Mouse (Mus musculus): ENCODE measurements around the gene Mlxip. TPM values are rescaled to one million over a fixed set of nuclear protein-coding genes. Genes with fewer than 3 reads are reported as not detected.
A peak's percentile ranks its signal among the peaks of the same experiment; 100 is the strongest.

Mlxip gene
- total RNA-seq, 1 experiment from 2014 or later, result 24.8 TPM

GRCm38 (mm10) chr5:123381968-123382367 is 12.6 kb upstream of the Mlxip start:
- peak; percentile 76 for DNase-seq

DNA sequence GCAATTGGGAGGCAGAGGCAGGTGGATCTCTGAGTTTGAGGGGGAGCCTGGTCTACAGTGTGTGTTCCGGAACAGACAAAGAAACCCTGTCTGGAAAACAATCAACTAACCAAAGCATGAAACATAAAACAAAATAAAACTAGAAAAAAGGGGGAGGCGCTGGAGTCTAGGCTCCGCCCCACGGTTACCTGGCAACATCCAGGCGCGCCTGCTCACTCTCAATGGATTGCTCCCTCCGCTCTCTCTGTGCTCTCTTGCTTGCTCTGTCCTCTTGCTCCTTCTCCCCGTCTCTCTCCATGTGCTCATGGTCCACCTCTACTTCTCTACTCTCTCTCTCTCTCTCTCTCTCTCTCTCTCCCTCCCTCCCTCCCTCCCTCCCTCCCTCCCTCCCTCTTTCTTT is 11.9 kb upstream of the Mlxip start:
- no peak for DNase-seq

- no peak for DNase-seq
Measured at GRCm38 (mm10) chr5:123388452-123388851, 6.1 kb upstream of the Mlxip start.

DNA sequence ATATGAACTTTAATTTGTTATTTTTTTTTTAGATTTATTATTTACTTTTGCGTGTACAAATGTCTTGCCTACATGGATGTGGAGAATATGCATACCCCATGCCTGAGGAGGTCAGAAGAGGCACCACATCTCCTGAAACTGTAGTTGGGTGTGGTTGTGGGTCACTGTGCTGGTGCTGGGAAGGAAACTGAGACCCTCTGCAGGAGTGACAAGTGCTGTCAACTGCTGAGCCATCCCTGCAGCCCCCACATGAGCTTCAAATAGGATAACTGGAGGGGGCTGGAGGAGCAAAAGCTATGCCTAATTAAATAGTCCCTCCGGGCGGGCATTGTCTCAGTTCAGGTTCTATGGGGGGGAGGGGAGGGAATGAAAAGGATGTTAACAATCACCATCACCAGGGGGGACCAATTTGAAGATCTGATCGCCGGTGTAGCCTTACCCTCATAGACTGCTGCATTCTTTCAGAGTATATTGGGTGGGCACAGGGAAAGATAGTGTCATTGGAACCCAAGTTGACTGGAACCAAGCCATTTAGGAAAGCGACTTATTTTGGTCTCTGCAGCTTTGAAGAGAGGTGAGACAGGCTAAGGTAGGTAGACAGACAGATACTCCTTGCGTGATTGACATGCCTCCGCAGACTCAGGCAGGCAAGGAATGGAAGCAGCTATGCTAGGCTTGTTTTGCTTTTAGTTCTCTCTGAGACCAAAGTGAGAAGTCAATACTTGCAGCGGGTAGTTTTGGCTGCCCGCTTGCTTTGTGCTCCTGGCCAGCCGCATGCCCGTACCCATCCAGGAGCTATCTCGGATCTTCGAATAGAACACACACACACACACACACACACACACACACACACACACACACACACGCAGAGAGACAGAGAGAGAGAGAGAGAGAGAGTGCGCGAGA is 3.8 kb upstream of the Mlxip start:
- no peak for DNase-seq

DNA sequence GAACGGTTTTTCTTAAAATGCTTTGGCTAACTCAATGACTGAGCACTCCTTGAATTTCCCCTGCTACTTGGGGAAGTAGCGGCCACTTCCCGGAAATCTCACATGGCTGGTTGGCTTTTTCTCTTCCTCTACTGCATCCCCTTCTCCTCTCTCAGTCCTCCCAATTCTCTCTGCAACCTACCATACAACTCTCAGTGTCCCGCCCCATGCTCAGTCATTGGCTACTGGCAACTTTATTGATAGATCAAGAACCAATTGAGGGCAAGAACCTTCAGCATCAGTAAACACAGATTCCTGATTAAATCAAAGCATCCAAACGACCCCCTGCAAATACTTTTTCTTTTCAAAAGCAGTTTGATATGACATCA is 3.2 kb upstream of the Mlxip start:
- peak; percentile 66 for DNase-seq

GRCm38 (mm10) chr5:123393786-123394302 is 754 bp upstream of the Mlxip start:
- DNase-seq, result no peak

DNA sequence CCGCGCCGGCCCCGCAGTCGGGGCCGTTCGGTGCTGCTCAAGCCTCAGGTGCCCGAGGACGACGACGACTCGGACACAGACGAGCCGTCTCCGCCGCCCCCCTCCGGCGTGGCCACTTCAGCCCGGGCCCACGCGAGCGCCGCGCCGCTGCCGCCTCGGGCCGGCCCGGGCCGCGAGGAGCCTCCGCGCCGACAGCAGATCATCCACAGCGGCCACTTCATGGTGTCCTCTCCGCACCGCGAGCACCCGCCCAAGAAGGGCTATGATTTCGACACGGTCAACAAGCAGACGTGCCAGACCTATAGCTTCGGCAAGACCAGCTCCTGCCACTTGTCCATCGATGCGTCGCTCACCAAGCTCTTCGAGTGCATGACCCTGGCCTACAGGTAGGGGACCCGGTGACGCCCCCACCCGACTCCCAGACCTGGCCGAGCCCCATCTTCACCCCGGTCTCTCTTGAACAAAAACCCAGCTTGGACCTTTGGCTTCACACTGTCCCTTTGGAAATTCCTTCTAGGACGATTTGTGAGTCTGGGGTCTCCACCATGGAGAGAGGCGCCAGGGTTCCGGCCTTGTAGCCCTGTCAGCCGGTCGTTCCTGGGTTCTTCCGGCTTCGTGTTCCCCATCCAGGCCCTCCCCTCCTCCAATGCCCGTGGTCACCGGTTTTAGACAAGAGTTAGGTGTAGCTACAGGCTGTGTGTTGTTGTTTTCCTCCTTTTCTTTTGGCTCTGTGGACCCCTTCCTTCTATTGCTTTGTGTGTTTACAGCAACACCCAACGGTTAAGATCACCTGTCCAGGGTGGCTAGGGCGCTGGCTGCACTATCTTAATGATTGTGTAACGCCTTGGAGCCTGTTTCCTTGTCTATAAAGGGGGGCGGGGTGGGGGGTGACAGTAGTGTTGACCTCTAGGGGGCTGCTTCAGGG is 621 bp downstream of the Mlxip start:
- peak; percentile 46 for DNase-seq

DNA sequence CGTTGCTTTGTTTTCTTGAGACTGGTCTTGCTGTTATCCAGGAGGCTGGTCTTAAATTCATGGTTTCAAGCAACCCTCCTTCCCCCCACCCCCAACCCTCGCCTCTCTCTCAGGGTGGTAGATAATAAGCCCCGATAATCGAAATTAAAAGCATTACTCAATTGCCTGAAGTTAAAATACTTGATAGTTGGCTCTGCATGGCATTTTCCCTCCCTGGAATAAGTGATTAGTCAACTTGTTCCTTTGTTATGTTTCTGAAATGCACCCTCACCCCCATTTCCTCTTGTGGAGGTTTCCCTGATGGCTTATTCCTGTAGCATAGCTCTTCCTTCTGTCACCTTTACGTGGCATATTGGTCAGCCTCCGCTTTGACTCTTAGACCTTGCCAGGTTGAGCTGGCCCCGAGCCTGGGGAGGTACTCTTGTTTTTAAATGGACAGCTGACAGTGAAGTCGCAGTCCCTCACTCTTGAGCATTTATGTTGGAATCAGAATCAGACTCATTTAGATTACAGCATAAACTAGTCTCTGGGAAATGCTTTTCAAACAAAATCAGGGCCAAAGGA is 2.4 kb downstream of the Mlxip start:
- no peak for DNase-seq

DNA sequence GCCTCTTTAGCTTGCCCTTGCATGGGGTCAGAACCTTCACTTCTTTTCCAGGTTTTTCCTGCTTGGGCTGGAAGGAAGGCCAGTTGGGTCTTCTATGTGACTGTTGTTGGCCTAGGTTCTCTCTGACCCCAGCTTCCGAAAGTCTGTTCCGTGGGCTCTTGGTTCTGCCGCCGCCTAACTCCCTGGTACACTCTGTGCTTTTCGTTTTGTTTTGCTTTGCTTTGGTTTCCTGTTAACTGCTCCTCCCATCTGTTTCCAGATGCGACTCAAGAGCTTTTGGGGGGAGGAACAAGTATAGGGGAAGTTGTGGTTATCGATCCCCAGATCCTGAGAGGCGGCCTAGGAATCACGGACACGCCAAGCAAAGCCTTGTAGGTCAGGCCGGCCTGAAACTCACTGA is 3.2 kb downstream of the Mlxip start:
- DNase-seq, result peak; percentile 29

DNA sequence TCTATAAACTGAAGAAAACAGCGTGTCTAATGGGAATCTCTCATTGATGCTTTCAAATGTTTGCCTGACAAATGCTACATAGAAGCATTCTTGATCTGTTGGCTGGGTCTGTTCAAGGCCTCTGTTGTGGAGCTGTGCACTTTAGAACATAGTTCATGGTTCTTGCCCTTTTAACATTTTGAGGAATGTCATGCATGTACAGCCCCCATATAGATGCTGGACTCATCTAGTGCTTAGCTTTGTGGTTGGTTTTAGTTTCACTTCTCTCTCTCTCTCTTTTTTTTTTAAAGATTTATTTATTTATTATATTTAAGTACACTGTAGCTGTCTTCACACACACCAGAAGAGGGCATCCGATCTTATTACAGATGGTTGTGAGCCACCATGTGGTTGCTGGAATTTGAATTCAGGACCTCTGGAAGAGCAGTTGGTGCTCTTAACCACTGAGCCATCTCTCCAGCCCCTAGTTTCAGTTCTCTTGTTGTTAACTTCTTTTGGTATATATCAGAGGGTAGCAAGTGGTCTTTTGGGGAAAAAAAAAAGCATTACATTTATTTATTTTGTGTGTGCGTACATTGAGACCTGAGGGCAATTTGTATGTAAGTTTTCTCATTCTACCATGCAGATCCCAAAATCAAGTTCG is 4.4 kb downstream of the Mlxip start:
- no peak for DNase-seq

- no peak for DNase-seq
Measured at GRCm38 (mm10) chr5:123404480-123404879, 9.9 kb downstream of the Mlxip start.

DNA sequence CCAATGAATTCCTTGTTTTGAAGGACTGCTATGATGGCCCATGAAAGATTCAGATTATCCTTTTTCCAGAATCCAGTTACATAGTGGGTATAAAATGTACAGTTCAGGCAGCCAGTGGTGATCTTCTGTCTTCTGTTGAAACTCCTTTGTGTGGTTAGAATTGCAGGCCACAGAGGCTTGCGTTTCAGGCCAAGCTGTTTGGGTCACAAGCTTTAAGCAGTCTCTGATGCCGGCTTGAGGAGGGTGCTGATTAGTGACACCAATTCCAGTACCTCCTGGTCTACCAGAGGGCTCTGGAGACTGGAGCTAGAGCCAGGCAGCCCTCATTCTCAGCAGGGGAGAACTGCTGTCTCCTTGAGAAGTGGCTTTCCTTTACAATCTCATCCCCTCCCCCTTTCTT is 12.4 kb downstream of the Mlxip start:
- DNase-seq, result no peak

DNA sequence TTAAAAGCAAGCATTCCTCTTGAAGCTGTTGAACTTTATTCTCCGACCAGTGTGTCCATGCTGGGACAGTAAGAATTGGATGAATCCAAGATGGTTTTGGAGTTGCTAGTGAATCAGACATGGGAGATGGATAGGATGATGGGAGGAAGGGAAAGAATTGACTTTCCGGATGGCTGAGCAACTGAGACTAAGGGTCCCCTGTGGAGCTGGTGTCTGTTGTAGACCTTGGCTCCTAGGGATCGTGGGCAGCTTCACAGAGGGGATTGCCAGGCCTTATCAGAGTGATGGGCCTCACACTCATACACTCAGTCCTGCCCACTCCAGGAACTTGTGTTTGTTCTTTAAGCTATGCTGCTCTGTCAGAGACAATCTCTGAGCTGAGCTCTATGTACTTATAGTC is 13.6 kb downstream of the Mlxip start:
- no peak for DNase-seq

DNA sequence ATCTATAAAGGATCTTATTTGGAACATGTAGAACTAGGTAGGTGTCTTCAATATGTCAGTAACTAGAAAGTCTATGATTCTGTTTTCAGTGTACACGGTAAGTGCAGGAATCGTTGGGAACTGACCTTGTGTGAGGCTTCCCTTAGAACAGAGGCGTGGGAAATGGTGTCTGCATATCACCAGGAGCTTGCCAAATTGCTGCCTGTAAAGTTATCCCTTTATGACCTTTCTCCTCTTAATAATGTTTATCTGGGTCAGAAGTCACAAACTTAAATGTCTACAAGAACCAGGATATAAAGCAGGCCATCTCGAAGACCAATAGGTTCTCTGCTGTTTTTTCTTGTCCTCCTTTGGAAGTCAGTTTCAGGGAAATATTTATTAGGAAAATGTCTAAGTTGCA is 17.6 kb downstream of the Mlxip start:
- no peak for DNase-seq

DNA sequence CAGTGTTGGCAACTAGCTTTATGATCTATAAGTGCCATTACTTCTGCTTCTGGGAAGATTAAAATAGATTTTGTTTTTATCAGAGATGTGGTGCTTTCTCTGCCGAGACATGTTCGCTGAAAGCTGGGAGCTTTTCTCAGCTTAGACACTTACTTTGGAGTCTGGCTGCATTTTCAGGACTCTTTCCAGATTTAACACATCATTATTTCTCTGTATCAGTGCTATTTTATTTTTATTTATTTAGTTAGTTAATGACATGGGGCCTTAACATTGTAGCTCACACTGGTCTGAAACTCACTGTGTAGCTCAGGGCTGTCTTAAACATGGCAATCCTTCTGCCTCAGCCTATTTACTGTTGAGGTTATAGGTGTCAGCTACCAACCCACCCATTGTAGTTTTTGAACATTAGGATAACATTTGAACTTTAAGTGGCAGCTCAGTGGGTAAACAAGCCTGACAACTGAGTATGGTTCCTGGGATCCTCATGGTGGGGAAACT is 19.3 kb downstream of the Mlxip start:
- no peak for DNase-seq

GRCm38 (mm10) chr5:123416149-123416548 is 21.6 kb downstream of the Mlxip start:
- no peak for DNase-seq

DNA sequence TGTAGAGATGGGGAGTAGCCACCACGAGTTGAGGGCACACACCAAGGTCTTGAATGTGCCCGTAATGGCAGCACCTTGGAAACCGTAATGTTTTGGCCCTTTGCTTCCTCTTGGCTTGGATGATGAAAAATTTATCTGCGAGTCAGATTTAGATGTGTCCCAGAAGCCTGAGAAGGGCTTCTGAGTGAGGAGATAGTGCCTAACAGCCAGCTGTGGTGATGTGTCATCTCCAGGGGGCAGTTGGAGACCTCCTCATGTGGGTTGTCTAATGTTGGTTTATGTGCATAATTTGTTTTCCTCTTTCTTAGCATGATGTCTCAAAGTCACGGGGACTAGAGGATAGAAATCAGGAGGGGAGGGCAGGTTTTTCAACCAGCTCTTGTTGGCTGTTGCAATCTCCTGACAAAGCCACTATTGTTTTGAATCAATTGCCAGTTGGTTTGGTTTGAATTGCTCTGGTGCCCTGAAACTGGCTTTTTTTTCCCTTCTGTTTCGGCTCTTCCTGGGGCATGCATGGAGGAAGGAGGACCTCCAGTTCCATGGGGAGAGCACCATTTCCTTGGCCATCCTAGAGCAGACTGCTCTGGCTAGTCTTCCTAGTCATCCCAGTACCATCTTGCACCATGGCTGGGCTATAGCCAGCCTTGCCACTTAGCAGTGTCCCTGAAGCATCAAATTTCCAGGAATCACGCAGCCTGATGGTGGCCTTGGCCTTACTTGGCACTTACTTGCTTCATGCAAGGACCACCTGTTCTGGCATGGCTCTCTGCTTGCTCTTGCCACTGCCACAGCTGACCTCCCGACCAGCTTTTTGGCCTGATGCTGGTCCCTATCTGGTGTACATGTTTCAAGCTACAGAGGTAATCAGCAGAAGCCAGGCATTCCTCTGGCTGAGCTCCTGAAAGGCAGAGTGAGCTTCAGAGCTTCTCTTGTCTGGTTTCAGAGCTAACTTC is 22.2 kb downstream of the Mlxip start:
- peak; percentile 68 for DNase-seq

DNA sequence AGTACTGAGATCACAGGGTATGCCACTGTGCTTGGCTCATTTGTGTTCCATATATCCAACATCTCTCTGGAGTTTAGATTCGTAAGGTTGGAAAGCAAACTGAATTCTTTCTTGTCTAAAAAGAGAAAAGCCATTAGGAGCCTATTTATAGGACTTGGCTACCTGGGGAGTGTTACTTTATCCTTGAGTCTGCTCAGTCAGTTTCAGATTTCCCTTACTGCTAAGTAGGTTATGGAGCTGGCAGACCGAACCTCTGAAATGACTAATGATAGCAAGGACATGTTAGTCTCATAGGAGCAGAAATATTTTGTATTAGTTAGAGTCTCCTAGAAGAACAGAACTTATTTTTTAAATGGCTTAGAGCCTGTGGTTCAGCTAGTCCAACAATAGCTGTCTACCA is 29.3 kb downstream of the Mlxip start:
- peak; percentile 40 for DNase-seq

- DNase-seq, result no peak
Measured at GRCm38 (mm10) chr5:123427556-123427955, 33.0 kb downstream of the Mlxip start.

- peak; percentile 87 for DNase-seq
Measured at GRCm38 (mm10) chr5:123431524-123432304, 37.1 kb downstream of the Mlxip start.
